Mouse (Mus musculus) lung, postnatal 10 days (tissue): ENCODE data around the gene Shtn1.

Experiments
- DNase-seq: peaks from one replicate; pipeline ENCODE4 v3.0.0; 2021

Gene Shtn1

DNA sequence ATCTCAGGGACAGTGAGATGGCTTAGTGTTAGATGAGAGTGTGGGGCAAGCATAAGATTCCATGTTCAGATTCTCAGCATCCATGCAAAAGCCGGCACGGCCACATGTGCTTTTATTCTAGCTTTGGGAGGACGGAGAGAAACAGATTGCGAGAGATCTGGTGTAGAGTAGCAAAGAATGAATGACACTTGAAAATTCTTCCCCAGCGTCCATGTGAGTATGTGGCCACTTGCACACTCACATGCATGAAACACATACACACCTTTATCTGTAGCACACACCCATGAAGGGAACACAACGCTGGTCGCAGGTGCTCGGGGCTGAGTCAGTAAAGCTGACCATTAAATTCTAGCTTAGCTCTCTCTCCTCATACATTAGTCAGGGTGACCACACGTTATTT lies 24.3 kb downstream of the Shtn1 start:
- no peak for DNase-seq

DNA sequence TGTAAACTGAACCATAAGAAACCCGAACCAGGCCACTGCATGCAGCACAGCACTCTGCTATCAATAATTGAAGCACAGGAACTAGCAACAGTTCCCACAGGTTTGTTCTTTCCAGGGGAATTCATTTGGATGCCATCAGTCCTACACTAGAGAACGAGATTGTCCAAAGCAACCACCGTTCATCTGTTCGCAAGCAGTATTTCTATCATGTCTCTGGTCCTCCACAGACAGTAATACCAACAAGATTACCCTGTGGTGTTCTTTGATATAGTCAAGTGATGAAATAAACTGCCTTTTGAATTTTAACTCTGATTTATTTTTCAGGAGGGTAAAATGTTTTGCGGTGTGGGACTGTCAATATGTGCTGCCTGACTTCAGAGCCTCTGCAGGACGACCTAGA lies 27.0 kb downstream of the Shtn1 start:
- DNase-seq: no peak

DNA sequence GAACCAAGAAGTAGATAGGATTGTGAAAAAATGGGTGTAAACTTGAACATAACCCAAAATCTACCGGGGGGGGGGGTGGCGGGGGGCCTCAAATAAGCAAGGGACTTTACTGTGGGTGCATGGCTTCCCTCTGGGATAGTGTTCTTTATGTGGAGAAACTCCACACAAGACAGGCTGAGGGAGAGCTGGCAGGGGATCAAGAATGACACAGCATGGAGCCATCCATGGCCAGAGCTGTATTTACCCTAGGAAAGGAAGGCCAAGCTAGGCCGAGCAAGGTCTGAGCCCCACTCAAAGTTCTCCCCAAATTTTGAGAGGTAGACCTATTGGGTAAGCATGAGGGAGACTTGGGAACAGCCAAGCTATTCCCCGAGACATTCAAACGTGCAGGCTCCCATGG lies 28.4 kb downstream of the Shtn1 start:
- peak; percentile 9 for DNase-seq

DNA sequence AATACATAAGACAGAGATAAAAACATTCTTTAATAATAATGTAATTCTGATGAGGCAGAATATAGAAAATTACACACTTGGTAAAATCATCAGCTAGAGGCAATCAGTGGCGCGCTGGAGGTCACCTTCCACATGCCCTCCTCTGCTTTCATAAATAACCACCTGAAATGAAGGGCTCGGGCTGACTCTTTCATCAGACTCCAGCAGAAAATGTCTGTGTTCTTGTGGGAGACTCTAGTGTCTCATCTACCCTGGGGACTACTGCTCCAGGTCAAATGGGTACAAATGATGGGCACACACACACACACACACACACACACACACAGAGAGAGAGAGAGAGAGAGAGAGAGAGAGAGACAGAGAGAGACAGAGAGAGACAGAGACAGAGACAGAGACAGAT lies 34.8 kb downstream of the Shtn1 start:
- no peak for DNase-seq

DNA sequence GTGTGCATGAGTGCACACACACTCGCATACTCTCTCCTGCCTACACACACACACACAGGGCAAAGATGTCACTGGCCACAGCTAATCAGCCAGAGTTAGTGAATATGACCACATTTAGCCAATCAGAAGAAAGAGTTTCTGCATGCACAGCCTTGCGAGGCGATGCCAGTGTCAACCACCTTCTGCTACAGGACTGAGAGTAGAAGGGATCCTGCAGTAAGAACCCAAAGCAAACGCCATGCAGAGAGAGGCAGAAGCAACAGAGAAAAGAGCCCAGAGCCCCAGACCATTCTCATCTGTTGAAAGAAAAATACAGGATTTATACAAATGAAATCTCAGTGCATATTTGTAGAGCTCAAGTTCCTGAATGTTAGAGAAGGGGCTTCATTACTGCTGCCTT lies 37.1 kb downstream of the Shtn1 start:
- DNase-seq: no peak

DNA sequence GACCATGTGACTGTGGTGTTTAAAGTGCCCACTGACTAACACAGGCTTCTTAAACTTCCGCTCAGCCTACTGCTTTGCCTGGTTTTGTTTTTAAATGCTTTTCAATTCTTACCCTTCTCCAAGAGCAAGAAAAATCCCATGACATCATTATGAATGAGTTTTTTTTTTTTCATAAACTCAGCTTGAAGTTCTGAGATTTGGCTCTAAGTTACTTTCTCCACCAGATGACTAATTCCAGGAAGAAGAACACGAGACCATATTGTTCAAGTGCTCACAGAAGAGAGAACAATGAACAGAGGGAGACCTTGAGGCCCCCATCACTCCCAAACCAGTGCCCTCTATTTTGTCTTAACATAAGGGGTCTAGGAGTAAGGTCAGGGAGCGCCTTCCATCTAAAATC lies 39.1 kb downstream of the Shtn1 start:
- no peak for DNase-seq

DNA sequence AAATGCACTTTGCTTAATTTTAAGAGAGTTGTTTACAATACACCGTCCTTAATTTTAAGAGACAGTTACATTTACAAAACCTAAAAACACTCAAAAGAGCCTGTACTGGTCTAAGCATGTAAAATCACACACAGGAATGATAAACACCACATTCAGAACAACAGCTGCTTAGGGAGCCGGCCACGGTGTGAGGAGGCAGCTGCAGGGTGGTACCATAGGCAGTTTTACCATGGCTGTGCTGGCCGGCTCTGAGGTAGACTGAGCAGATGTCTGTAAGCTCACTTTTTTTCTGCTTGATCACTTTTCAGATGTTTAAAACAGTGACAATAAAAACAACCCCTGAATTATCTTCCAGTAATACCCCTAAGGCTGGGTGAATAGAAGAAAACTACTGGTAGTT lies 42.7 kb downstream of the Shtn1 start:
- DNase-seq: no peak

DNA sequence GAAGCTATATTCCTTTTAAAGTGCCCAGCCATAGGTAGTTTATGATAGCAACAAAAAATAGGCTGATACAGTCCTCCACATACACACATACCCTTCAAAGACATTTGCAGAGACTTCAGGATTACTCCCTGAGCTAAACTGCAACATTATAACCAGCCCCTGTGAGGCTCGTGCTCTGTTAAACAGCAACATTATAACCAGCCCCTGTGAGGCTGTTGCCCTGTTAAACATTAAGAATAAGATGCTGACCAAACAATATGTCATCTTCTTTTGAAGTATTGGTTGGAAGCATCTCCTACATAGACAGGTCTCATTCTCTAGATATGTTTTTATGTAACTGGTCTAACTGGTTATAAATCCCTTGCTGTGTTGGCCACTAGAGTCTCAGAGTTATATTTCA lies 45.7 kb downstream of the Shtn1 start:
- no peak for DNase-seq

DNA sequence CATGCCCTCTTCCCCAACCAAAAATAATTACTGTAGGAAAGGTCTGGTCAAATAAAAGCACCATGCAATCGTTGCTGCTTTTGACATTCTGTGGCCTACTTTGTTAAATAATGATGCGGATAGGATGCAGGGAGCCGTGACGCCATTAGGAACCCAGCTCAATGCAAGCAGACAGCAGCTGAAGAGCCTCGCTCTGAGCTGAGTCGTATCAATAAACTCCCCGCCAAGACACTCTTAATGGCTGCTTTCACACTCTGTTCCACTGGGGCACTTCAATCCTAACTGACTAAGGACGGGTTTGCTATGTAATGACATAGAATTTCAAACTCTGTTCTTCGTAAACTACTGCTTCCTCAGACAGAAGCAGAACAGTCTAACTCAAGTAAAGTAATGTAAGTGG lies 46.9 kb downstream of the Shtn1 start:
- no peak for DNase-seq

DNA sequence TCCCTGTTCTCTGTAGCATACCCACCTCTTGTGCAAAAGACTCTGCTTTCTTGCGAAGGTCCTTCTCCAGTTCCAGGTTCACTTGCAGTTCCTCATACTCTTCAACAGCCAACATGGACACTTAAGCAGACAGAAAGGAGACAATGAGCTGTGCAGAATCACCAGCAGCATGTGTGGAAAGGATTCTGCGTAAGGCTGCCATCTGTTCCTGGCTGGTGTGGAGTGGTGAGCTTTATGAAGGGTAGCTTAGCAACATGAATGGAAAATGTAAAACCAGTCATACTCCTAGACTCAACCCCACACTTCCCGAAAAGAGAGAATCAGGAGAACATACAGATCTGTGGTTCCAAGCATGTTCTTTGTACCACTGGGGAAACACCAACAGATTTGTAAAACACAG lies 47.8 kb downstream of the Shtn1 start:
- DNase-seq: no peak

DNA sequence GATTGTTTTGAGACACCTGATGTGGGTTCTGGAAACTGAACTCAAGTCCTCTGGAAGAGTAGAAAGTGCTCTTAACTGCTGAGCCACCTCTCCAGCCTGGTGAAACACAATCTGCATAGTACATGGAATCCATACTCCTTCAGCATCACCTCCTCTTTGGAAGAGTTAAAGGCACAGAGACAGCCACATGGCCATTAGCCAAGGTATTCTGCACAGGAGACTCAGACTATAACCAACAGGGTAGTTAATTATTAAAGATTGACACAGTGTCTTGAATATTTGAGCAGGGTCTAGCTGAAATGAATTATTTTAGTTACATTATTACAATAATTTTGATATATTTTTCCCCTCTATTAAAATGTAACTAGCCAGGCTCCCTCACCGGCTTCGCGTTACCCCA lies 52.0 kb downstream of the Shtn1 start:
- no peak for DNase-seq

DNA sequence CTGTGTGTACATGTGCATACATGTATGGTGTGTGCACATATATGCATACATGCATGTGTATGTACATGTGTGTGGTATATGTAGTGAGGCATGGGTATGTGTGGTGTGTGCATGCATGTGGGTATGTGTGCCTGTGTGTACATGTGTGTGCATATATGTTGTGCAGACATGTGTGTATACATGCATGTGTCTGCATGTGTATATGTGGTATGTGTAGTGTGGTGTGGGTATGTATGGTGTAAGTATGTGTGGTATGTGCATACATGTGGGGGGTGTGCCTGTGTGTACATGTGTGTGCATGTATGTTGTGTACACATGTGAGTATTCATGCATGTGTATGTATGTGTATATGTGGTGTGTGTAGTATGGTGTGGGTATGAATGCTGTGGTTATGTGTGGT lies 54.3 kb downstream of the Shtn1 start:
- no peak for DNase-seq

DNA sequence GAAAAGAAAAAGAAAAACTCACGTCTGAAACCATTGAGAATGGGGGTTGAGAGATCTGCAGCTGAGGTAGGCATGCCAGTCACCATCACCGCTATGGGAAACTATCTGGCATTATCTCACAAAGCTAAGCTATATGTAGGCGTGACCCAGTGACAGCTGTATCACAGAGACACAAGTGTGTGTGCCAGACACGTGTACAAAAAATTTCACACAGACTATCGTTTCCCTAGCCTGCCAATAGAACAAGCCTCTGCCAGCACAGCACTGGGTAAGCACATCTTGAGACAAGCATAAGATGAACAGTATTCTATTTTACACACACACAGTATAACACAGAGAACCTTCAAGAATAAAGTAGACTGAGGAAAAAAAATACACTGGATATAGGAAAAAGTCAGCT lies 65.1 kb downstream of the Shtn1 start:
- DNase-seq: no peak

DNA sequence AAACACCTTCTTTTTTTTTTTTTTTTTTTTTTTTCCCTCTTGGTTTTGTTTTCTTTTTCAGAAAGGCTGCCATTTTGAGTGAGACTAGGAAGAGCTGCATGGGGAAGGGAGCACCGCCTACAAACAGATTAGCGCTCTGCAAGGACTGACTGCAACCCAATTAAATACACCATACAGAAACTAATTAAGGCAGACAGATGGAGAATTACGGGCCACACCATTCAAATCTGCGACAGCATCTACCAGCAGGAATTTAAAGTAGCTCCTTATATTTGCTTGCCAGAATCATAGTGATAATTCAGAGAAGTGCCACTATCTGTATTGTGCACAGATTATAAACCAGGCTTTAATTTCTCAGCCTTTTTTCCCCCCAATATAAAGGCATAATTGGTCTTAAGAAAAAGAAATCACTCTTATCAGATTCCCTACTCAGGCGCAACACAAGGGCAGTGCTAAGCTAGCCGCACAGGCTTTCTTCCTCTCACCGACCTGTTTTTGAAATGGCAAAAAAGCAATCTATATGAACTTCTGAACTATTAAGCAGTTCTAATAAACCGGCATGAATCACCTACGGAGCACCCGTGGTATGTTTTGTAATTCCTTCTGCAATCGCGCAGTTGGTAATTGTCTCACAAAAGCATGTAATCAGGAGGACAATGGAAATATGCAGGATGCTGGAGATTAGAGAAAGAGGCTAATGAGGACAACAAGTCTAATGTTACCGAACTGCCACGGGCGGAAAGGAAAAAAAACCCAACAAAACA lies 69.1 kb downstream of the Shtn1 start:
- DNase-seq: no peak

DNA sequence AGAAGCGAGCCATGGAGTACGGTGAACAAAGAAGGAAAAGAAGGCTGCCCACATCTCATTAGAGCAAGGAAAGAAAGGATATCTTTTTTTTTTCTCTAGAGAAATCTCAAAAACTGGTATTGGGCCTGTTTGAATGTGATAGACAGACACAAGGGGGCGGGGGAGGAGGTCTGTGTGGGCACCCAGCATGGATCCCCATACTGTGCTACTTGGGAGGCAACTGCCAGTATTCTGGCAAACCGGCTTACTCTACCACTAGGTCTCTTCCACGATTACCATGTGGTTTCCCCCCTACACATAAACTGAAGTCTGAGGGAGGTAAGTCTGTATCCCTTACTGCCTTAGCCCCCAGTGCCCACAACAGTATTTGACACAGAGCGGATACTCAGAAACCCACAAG lies 73.1 kb downstream of the Shtn1 start:
- no peak for DNase-seq

DNA sequence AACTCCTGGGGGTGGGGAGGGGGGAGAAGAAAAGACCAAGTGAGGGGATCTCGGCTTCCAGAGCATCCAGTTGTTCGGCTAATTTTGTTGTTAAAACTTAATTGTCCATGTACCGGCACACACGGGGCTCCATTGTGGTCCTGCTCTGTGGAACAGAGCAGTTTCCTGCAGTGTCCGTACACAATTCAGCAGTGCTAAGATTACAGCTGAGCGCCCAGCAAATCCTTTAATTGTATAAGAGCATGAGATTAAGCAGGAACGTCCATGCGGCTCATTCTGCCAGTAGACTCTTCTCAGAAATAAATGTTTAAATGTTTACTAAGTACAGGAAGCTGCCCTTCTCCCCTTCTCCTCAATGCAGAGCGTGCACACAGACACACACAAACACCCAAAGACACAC lies 94.3 kb downstream of the Shtn1 start:
- no peak for DNase-seq

DNA sequence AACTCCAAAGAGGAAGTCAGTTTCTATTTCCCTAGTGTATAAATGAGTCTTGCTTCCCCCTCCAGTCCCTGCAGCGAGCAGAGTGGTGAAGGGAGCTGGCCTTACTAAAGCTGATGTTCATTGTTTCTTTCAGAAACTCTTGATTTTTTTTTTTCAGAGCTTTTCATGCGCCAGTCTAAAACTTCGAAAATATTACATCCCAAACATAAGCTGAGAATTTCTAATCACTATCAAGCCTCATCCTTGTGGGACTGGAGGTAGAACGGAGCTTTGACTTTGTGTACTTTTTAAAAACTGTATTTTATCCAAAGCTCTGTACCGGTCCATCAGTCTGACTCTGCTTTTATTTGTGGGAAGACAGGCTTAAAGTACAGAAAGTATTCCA lies 95.9 kb downstream of the Shtn1 start:
- no peak for DNase-seq

DNA sequence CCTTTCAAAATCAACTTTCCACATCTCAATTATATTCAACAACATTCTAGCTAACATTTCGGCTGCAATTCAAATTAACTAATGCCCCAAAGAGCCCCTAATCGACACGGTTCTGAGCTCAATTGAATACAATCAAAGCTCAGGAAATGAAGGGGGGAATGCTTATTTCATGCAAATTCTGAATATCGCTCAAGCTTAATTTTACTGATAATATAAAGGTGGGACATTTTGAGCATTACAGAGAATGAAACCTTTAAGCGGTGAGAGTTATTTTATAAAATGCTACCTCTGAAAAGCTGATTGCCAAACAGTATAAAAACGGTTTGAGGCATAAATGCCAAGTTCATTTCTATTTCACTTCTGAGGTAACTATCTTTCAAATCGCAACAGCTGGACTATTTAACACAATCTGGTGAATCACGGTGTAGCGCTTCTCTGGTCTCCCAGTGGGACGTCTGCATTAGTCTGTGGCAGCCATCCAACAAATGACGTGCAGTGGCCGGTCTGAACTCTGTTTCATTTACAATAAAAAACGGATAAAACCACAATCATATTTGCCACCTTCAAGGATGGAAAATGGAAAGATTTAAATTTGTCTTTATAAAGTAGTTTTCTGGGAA lies 96.4 kb downstream of the Shtn1 start:
- peak; percentile 11 for DNase-seq

DNA sequence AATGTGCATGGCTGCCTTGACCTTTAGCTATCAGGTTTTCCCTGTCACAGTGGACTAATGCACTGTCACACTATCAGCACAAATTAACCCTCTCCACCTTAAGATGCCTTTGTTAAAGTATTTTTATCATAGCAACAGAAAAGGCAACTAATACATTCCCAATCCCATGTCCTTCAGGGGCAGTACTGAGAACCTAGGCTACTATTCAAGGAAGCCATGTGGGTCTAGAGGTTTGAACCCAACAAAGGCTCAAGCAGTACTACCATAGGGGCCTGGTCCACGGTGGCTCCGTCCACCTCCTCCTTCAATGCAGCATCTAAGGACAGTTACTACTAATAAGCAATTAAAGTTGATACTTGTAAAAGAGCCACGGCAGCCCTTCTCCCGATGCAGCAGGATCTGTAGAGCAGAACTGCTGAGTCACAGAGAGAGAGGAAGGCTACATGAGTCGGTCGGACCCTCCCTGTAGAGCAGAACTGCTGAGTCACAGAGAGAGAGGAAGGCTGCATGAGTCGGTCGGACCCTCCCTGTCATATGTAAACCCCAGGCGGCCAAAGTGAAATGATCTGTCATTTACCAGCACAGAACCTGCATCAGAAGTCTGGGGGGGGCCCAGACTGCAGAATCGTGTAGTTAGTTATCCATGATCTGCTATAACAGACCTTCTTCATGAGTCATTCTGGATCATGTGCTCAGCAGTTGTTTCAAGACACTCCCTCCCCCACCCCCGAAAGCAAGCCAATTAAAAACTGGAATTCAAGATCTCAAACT lies 97.3 kb downstream of the Shtn1 start:
- no peak for DNase-seq

DNA sequence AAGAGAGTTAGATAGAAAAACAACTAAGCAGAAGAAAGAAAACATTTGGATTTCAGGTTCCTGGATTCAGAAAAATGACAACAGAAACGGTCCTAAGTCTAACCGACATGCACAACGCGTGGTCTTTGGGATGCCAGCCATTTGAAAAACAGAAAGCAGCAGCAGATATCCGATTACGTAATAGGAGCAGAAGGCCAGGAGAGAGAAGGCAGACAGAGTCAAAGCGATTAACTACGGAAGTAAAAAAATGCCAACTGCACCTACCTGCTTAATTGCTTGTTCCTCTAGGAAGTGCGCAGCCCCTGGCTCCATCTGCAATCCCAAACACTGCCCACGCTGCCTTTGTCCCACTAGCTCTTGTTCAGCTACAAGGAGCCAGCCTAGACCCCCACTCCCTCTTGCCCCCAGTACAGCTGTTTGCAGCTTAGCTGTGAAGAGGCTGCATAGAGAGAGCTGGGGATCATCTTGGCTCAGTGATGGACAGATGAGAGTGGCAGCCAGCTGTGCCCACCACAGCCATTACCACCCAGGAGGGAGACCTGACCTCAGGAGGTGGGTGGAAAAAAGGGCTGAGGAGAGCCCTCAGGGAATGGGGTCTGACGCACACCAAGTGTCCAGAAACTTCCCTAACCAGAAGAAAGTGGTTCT lies 100.6 kb downstream of the Shtn1 start:
- DNase-seq: no peak

DNA sequence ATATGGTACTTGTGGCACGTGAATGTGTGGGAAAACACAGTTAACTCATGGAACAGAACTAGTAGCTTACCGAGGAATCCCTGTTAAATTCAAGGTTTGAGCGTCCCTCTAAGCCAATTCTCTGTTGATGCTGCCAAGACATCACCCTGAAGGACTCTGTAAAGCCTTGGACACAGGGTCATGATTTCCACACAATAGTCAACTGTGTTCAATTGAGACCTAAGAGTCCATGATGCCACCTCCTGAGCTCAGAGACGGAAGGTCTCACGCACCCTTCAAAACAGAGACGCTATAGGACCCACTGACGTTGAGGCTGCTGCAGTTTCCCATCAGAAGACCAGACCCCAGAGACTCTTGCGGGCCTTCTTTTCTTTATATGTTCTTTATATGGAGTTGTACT lies 101.8 kb downstream of the Shtn1 start:
- no peak for DNase-seq

DNA sequence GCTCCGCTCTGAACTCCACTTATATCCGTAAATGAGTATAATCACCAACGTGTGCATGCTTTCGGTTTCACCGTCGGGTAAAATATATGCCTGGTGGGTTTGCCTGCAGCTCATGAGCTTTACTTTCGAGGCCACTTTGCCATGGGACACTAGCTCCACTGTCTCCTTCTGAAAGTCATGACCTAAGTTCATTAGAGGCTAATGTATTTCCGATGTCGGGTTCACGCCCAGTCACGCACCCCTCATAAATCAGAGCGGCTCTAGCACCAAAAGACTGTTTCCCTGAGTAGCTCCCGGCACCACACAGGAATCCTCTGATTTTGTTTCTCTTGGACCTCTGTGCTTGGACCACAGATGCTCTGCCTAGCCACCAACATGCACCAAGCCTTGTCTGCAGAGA lies 105.1 kb downstream of the Shtn1 start:
- DNase-seq: no peak

DNA sequence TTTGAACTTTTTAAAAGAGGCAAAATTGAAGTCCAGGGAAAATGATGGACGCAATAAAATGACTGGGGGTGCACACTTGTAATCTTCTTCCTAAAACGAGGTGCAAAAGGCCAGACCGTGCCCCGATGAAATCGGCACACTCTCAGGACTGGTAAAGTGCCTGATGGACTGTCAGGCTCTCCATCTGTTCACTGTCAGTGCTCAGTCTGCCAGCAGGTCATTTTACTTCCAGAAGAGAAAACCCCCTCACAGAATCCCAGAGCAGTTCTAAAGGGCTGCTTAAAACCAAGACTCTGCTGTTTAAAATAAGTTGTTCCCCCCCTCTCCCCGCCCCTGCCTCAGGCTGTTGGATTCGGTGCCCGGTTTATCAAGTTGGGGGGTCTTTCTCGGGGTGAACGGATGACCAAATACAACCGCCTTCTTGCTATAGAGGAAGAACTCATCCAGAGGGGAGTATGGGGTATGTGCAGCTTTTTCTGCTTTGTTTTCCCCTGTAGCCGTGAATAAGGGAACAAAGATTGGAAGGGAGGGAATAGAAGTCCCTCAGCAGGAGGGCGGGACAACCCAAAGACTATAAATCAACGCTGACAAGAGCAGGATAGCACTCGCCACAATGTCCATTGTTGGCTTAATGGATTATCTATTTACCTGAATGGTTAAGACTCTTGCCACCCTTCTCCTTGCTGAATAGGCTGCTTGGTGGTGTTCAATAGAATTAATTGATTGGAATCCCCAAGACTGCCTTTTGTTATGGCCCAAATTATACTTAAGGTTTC lies 107.0 kb downstream of the Shtn1 start:
- no peak for DNase-seq
